Mouse (Mus musculus): Measurements from ENCODE around the gene F2r. TPM values are rescaled to one million over a fixed set of nuclear protein-coding genes. Genes with fewer than 3 reads are reported as not detected.

F2r gene
- total RNA-seq, 2 experiments from 2014 or later: 3.3 to 5.0 TPM

Other genes starting within 250 kb of the F2r start
- 18.2 and 19.8 TPM in 2 replicates for gene Aggf1, start 243.1 kb downstream of the F2r start, total RNA-seq (2015; ENCODE audit: low replicate concordance)
- 18.1 and 20.1 TPM in 2 replicates for gene Aggf1, start 243.1 kb downstream of the F2r start, total RNA-seq (2017; ENCODE audit: low replicate concordance)
- gene Crhbp, start 173.6 kb downstream of the F2r start, total RNA-seq (2015; ENCODE audit: low replicate concordance): not detected in 2 replicates
- not detected in 2 replicates for gene Crhbp, start 173.6 kb downstream of the F2r start, total RNA-seq (2017; ENCODE audit: low replicate concordance)
- gene S100z, start 139.8 kb downstream of the F2r start, total RNA-seq (2015; ENCODE audit: low replicate concordance): not detected in 2 replicates
- not detected in 2 replicates for gene S100z, start 139.8 kb downstream of the F2r start, total RNA-seq (2017; ENCODE audit: low replicate concordance)
- gene F2rl1, start 93.3 kb downstream of the F2r start, total RNA-seq (2015; ENCODE audit: low replicate concordance): not detected in 2 replicates
- 0.42 TPM in 1 of 2 replicates, not detected in the other for gene F2rl1, start 93.3 kb downstream of the F2r start, total RNA-seq (2017; ENCODE audit: low replicate concordance)
- 1.0 and 4.2 TPM in 2 replicates for gene F2rl2, start 78.4 kb upstream of the F2r start, total RNA-seq (2015; ENCODE audit: low replicate concordance)
- gene F2rl2, start 78.4 kb upstream of the F2r start, total RNA-seq (2017; ENCODE audit: low replicate concordance): 0.14 and 1.0 TPM in 2 replicates